Mouse (Mus musculus) limb, embryonic 11.5 days (tissue): ENCODE measurements around the gene Perm1. TPM values are rescaled to one million over a fixed set of nuclear protein-coding genes. Genes with fewer than 3 reads are reported as not detected.
A peak's percentile ranks its signal among the peaks of the same experiment; 100 is the strongest.

Experiments used
- ATAC-seq: fragments of 200-750 bp; cut with Nextera tagmentation; 2 replicates; pipeline ENCODE4 v1.8.0; 2017; ENCODE audit warnings: low read depth; ENCODE audit not compliant: insufficient number of reproducible peaks, low FRiP score, low TSS enrichment
- DNase-seq: peaks from one replicate; pipeline ENCODE4 v3.0.0-alpha.2; 2015; ENCODE audit warnings: low spot score
- H3K27ac ChIP-seq: fragments of 300-500 bp; sonication (generic); replicated peaks from 2 replicates; pipeline ENCODE4 v1.5.1; 2014; ENCODE audit warnings: low read depth, mild to moderate bottlenecking, low read length
- H3K27me3 ChIP-seq: fragments of 300-500 bp; sonication (generic); 2 replicates; pipeline ENCODE4 v1.6.1; 2014; ENCODE audit warnings: mild to moderate bottlenecking, low read length, mixed read lengths; ENCODE audit not compliant: control insufficient read depth, insufficient read depth
- H3K36me3 ChIP-seq: fragments of 300-500 bp; sonication (generic); 2 replicates; pipeline ENCODE4 v1.6.1; 2014; ENCODE audit warnings: mild to moderate bottlenecking, low read length, moderate library complexity, mixed read lengths; ENCODE audit not compliant: control insufficient read depth, insufficient read depth
- H3K4me1 ChIP-seq: fragments of 300-500 bp; sonication (generic); 2 replicates; pipeline ENCODE4 v1.6.1; 2014; ENCODE audit warnings: low read length, mixed read lengths; ENCODE audit not compliant: control insufficient read depth, insufficient read depth
- H3K4me2 ChIP-seq: fragments of 300-500 bp; sonication (generic); 2 replicates; pipeline ENCODE4 v1.6.1; 2014; ENCODE audit warnings: low read depth, mild to moderate bottlenecking, moderate library complexity; ENCODE audit not compliant: severe bottlenecking
- H3K4me3 ChIP-seq: fragments of 300-500 bp; sonication (generic); 2 replicates; pipeline ENCODE4 v1.5.1; 2014; ENCODE audit warnings: low read depth, low read length
- H3K9ac ChIP-seq: fragments of 300-500 bp; sonication (generic); 2 replicates; pipeline ENCODE4 v1.6.1; 2014; ENCODE audit warnings: mild to moderate bottlenecking, low read length
- H3K9me3 ChIP-seq: fragments of 300-500 bp; sonication (generic); 2 replicates; pipeline ENCODE4 v1.6.1; 2016; ENCODE audit warnings: low read length; ENCODE audit not compliant: control insufficient read depth
- WGBS: fragments of 180-500 bp; shearing (Covaris S2); extraction: QIAGEN DNeasy Blood & Tissue Kit; methylation state at CpG from one replicate; pipeline ENCODE4 v1.1.7; 2014; 5-methylcytosine and 5-hydroxymethylcytosine counted together
- polyA plus RNA-seq: library from polyadenylated mRNA; unstranded; fragments of >200 nt; fragmentation: Nextera tagmentation; extraction: Ambion mirVana; gene quantifications from 2 replicates; pipeline ENCODE4 v1.2.1, GENCODE M21; 2014

The Perm1 gene
- polyA plus RNA-seq, 1 experiment from 2014 or later, result 0.35 TPM

- H3K36me3 ChIP-seq, result peaks cover 2% of the 10 kb centered on the region
- H3K4me1 ChIP-seq, result peaks cover 34% of the 10 kb centered on the region
- no peak for ATAC-seq
- DNase-seq, result peak; percentile 59
- peak overlapping the region; percentile 72 for H3K9ac ChIP-seq
- peak overlapping the region; percentile 50 for H3K4me2 ChIP-seq
- no peaks in the 10 kb centered on the region for H3K9me3 ChIP-seq
- no peaks in the 10 kb centered on the region for H3K27me3 ChIP-seq
- no peak overlapping the region for H3K27ac ChIP-seq
- 15% methylated on average over 31 of the region's 31 CpGs for whole genome bisulfite sequencing
- peak overlapping the region; percentile 24 for H3K4me3 ChIP-seq
These were observed 29.5 kb upstream of the Perm1 start for GRCm38 (mm10) chr4:156185950-156186850.

- H3K27ac ChIP-seq, result peak overlapping the region; percentile 59; the same call in 1 of the 2 replicates
- no peak for DNase-seq
- H3K4me3 ChIP-seq, result no peak overlapping the region
- H3K27me3 ChIP-seq, result no peaks in the 10 kb centered on the region
- H3K4me1 ChIP-seq, result peaks cover 43% of the 10 kb centered on the region
- H3K9me3 ChIP-seq, result no peaks in the 10 kb centered on the region
- H3K4me2 ChIP-seq, result no peak overlapping the region
- WGBS, result 75% methylated on average over 5 of the region's 5 CpGs
- H3K36me3 ChIP-seq, result peaks cover 9% of the 10 kb centered on the region
- H3K9ac ChIP-seq, result peak overlapping the region; percentile 17; the same call in 1 of the 2 replicates
- ATAC-seq, result no peak
These were observed 27.4 kb upstream of the Perm1 start for GRCm38 (mm10) chr4:156188162-156188810.

GRCm38 (mm10) chr4:156188811-156189323 is 26.8 kb upstream of the Perm1 start:
- WGBS, result 31% methylated on average over 6 of the region's 6 CpGs
- Histone ChIP-seq H3K27ac (peak overlapping the region; percentile 59), H3K9me3 (no peaks in the 10 kb centered on the region), H3K36me3 (peaks cover 10% of the 10 kb centered on the region), H3K9ac (peak overlapping the region; percentile 17; the same call in 1 of the 2 replicates), H3K4me1 (peaks cover 48% of the 10 kb centered on the region), H3K4me3 (0 out of 2 replicates have a peak overlapping the region, but pooled peaks have one; percentile 5), H3K4me2 (no peak overlapping the region), H3K27me3 (no peaks in the 10 kb centered on the region)
- peak; percentile 59 for DNase-seq
- peak; percentile 31; the same call in 1 of the 2 replicates for ATAC-seq

GRCm38 (mm10) chr4:156192421-156193199 is 23.1 kb upstream of the Perm1 start:
- H3K9me3 ChIP-seq, result no peaks in the 10 kb centered on the region
- no peak overlapping the region for H3K4me2 ChIP-seq
- 35% methylated on average over 8 of the region's 8 CpGs for WGBS
- DNase-seq (no peak), ATAC-seq (no peak)
- H3K27ac ChIP-seq, result no peak overlapping the region
- H3K27me3 ChIP-seq, result no peaks in the 10 kb centered on the region
- no peak overlapping the region for H3K4me3 ChIP-seq
- H3K4me1 ChIP-seq, result peaks cover 50% of the 10 kb centered on the region
- H3K9ac ChIP-seq, result no peak overlapping the region
- peaks cover 10% of the 10 kb centered on the region for H3K36me3 ChIP-seq

- Histone ChIP-seq H3K9ac (peak overlapping the region; percentile 37; the same call in 1 of the 2 replicates), H3K36me3 (peaks cover 10% of the 10 kb centered on the region), H3K4me3 (no peak overlapping the region), H3K9me3 (no peaks in the 10 kb centered on the region), H3K4me1 (peaks cover 44% of the 10 kb centered on the region), H3K27ac (no peak overlapping the region), H3K27me3 (no peaks in the 10 kb centered on the region), H3K4me2 (no peak overlapping the region)
- WGBS, result 28% methylated on average over 2 of the region's 2 CpGs
- DNase-seq, result no peak
- ATAC-seq, result no peak
These were observed 22.5 kb upstream of the Perm1 start for GRCm38 (mm10) chr4:156193200-156193590.

- H3K27me3 ChIP-seq, result no peaks in the 10 kb centered on the region
- no peak overlapping the region for H3K27ac ChIP-seq
- ATAC-seq (no peak), DNase-seq (no peak)
- 72% methylated on average over 5 of the region's 5 CpGs for WGBS
- H3K4me2 ChIP-seq, result no peak overlapping the region
- peaks cover 10% of the 10 kb centered on the region for H3K36me3 ChIP-seq
- no peak overlapping the region for H3K9ac ChIP-seq
- H3K9me3 ChIP-seq, result no peaks in the 10 kb centered on the region
- no peak overlapping the region for H3K4me3 ChIP-seq
- H3K4me1 ChIP-seq, result peaks cover 38% of the 10 kb centered on the region
These were observed 21.8 kb upstream of the Perm1 start for GRCm38 (mm10) chr4:156193906-156194305.

GRCm38 (mm10) chr4:156194346-156194745 is 21.3 kb upstream of the Perm1 start:
- H3K27ac ChIP-seq, result no peak overlapping the region

More at GRCm38 (mm10) chr4:156194346-156194745, 21.3 kb upstream of the Perm1 start:
- H3K4me3 ChIP-seq, result no peak overlapping the region
- H3K4me2 ChIP-seq, result no peak overlapping the region; the same call in 1 of the 2 replicates
- peaks cover 9% of the 10 kb centered on the region for H3K36me3 ChIP-seq
- DNase-seq (no peak), ATAC-seq (no peak)
- no peaks in the 10 kb centered on the region for H3K27me3 ChIP-seq
- H3K4me1 ChIP-seq, result peaks cover 33% of the 10 kb centered on the region
- WGBS, result 22% methylated on average over 6 of the region's 6 CpGs
- no peak overlapping the region for H3K9ac ChIP-seq
- H3K9me3 ChIP-seq, result no peaks in the 10 kb centered on the region
